Mouse (Mus musculus): Measurements from ENCODE around the gene Car2.

- no peak for TF ChIP-seq CTCF (IDR thresholded peaks at IDR 0.05; ENCODE audit: low read depth, low read length)
- TF ChIP-seq POLR2AphosphoS5 (IDR thresholded peaks at IDR 0.05; ENCODE audit: insufficient replicate concordance, low read depth, low read length): no peak
Observed at GRCm38 (mm10) chr3:14871386-14871785, 14.7 kb upstream of the Car2 start.
